Mouse (Mus musculus) heart, postnatal 0 days (tissue): ENCODE results near the gene Nup188. TPM values are rescaled to one million over a fixed set of nuclear protein-coding genes. Genes with fewer than 3 reads are reported as not detected.

Experiments
- ATAC-seq: fragments of 200-750 bp; cut with Nextera tagmentation; 2 replicates; pipeline ENCODE4 v1.8.0; 2017; ENCODE audit warnings: low read depth, moderate number of reproducible peaks, moderate library complexity; ENCODE audit not compliant: insufficient read depth
- DNase-seq: peaks from one replicate; pipeline ENCODE4 v3.0.0-alpha.2; 2016; ENCODE audit warnings: low spot score
- H3K27ac ChIP-seq: fragments of 300-500 bp; sonication (generic); 2 replicates; pipeline ENCODE4 v1.5.1; 2014; ENCODE audit warnings: low read depth, mild to moderate bottlenecking
- H3K27me3 ChIP-seq: fragments of 300-500 bp; sonication (generic); 2 replicates; pipeline ENCODE4 v1.6.1; 2014; ENCODE audit warnings: low read length, mixed read lengths; ENCODE audit not compliant: control insufficient read depth, insufficient read depth
- H3K36me3 ChIP-seq: fragments of 300-500 bp; sonication (generic); replicated peaks from 2 replicates; pipeline ENCODE4 v1.6.1; 2014; ENCODE audit warnings: low read length, mixed read lengths; ENCODE audit not compliant: control insufficient read depth, insufficient read depth
- H3K4me1 ChIP-seq: fragments of 300-500 bp; sonication (generic); 2 replicates; pipeline ENCODE4 v1.6.1; 2014; ENCODE audit warnings: antibody characterized with exemption; ENCODE audit not compliant: control insufficient read depth, insufficient read depth
- H3K4me2 ChIP-seq: fragments of 300-500 bp; sonication (generic); 2 replicates; pipeline ENCODE4 v1.6.1; 2014; ENCODE audit warnings: low read depth, mild to moderate bottlenecking, low read length, moderate library complexity
- H3K4me3 ChIP-seq: fragments of 300-500 bp; sonication (generic); 2 replicates; pipeline ENCODE4 v1.5.1; 2014; ENCODE audit warnings: low read depth, low read length
- H3K9ac ChIP-seq: fragments of 300-500 bp; sonication (generic); replicated peaks from 2 replicates; pipeline ENCODE4 v1.6.1; 2014; ENCODE audit warnings: low read depth, low read length, mixed read lengths
- H3K9me3 ChIP-seq: fragments of 300-500 bp; sonication (generic); replicated peaks from 2 replicates; pipeline ENCODE4 v1.6.1; 2016; ENCODE audit warnings: low read length; ENCODE audit not compliant: control insufficient read depth
- CTCF ChIP-seq: IDR thresholded peaks from 2 replicates; pipeline ENCODE4 v1.5.1; 2016; ENCODE audit warnings: antibody characterized with exemption, control low read depth, low read depth
- EP300 ChIP-seq: IDR thresholded peaks from 2 replicates; pipeline ENCODE4 v1.6.1; 2016; ENCODE audit warnings: antibody characterized with exemption, low read depth
- WGBS: fragments of 180-500 bp; shearing (Covaris S2); extraction: QIAGEN DNeasy Blood & Tissue Kit; methylation state at CpG from one replicate; pipeline ENCODE4 v1.1.7; 2014; 5-methylcytosine and 5-hydroxymethylcytosine counted together
- polyA plus RNA-seq: library from polyadenylated mRNA; unstranded; fragments of >200 nt; fragmentation: Nextera tagmentation; extraction: Ambion mirVana; gene quantifications from 2 replicates; pipeline ENCODE4 v1.2.1, GENCODE M21; 2015
- total RNA-seq: library from RNA; depleted of rRNA; stranded (reverse); fragments of >200 nt; gene quantifications from 2 replicates; pipeline ENCODE4 v1.2.3, GENCODE M21; 2014; ENCODE audit warnings: low replicate concordance

Gene Nup188
- total and polyA plus RNA-seq, 2 experiments from 2014 or later, result 10.5 to 24.6 TPM

DNA sequence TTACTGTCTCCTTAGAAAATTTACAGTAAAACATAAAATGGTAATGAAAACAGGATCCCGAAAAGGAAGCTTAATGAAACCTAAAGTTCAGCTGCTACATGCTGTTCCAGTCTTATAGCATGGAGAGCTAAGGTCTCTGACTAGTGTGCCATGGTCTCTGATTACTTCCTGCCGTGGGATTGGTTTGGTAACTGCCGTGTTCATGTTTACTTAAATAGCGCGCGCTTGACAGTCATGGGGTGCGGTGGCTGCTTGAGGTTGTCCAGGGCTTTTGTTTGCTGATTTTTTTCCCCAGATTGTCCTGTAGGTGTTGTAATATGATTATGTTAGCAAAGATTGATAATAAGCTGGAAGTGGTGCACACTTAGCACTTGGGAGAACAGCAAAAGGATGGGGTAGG lies 19.9 kb downstream of the Nup188 start:
- ATAC-seq, result no peak
- no peak overlapping the region for H3K9ac ChIP-seq
- no peaks in the 10 kb centered on the region for H3K27me3 ChIP-seq
- no peak for DNase-seq
- H3K27ac ChIP-seq, result no peak overlapping the region
- TF ChIP-seq CTCF (no peak), EP300 (no peak)
- no peak overlapping the region for H3K4me2 ChIP-seq
- H3K4me1 ChIP-seq, result no peaks in the 10 kb centered on the region
- H3K4me3 ChIP-seq, result no peak overlapping the region
- H3K36me3 ChIP-seq, result peaks cover 100% of the 10 kb centered on the region
- no peaks in the 10 kb centered on the region for H3K9me3 ChIP-seq
- WGBS, result 91% methylated on average over 7 of the region's 7 CpGs

- WGBS, result 82% methylated on average over 3 of the region's 3 CpGs
- Histone ChIP-seq H3K4me3 (no peak overlapping the region), H3K27ac (no peak overlapping the region), H3K9ac (no peak overlapping the region), H3K36me3 (peaks cover 97% of the 10 kb centered on the region), H3K4me2 (no peak overlapping the region), H3K9me3 (no peaks in the 10 kb centered on the region), H3K27me3 (no peaks in the 10 kb centered on the region), H3K4me1 (no peaks in the 10 kb centered on the region)
- ATAC-seq (no peak), DNase-seq (no peak)
- TF ChIP-seq EP300, result no peak
- TF ChIP-seq CTCF, result no peak
Observed at GRCm38 (mm10) chr2:30309351-30309750, 23.2 kb downstream of the Nup188 start.

- no peak for TF ChIP-seq EP300
- no peak for TF ChIP-seq CTCF
- H3K27me3 ChIP-seq, result no peaks in the 10 kb centered on the region
- H3K36me3 ChIP-seq, result peaks cover 97% of the 10 kb centered on the region
Observed at GRCm38 (mm10) chr2:30311481-30311880, 25.3 kb downstream of the Nup188 start.

DNA sequence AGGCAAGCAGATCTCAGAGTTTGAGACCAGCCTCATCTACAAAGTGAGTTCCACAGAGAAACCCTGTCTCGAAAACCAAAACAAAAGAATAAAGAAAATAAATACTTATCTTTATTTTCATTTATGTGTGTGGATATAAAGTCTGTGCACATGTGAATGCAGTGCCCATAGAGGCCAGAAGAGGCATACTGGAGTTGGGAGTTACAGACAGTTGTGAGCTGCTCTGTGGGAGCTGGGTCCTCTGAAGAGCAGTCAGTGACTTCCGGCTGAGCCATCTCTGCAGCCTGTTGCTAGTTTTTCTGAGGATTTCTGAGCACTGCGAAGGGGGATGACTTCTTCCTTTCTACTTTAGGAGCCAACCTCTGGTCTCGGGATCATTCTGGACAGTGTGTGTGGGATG lies 29.9 kb downstream of the Nup188 start:
- Histone ChIP-seq H3K4me2 (no peak overlapping the region), H3K9ac (no peak overlapping the region), H3K4me3 (no peak overlapping the region), H3K9me3 (no peaks in the 10 kb centered on the region), H3K36me3 (peaks cover 89% of the 10 kb centered on the region), H3K27me3 (no peaks in the 10 kb centered on the region), H3K4me1 (no peaks in the 10 kb centered on the region), H3K27ac (no peak overlapping the region)
- no peak for DNase-seq
- no peak for TF ChIP-seq EP300
- no peak for TF ChIP-seq CTCF
- no peak for ATAC-seq
- WGBS, result 94% methylated on average over 4 of the region's 4 CpGs

More at GRCm38 (mm10) chr2:30311481-30311880, 25.3 kb downstream of the Nup188 start:
- Histone ChIP-seq H3K9me3 (no peaks in the 10 kb centered on the region), H3K4me1 (no peaks in the 10 kb centered on the region), H3K9ac (no peak overlapping the region), H3K4me3 (no peak overlapping the region), H3K4me2 (no peak overlapping the region), H3K27ac (no peak overlapping the region)
- 86% methylated on average over 2 of the region's 2 CpGs for WGBS
- DNase-seq, result no peak
- ATAC-seq, result no peak

GRCm38 (mm10) chr2:30316955-30317354 lies 30.8 kb downstream of the Nup188 start:
- Histone ChIP-seq H3K27ac (no peak overlapping the region), H3K36me3 (peaks cover 92% of the 10 kb centered on the region), H3K4me1 (no peaks in the 10 kb centered on the region), H3K9me3 (no peaks in the 10 kb centered on the region), H3K27me3 (no peaks in the 10 kb centered on the region), H3K9ac (no peak overlapping the region), H3K4me3 (no peak overlapping the region), H3K4me2 (no peak overlapping the region)
- ATAC-seq, result no peak
- no peak for DNase-seq
- 90% methylated on average over 5 of the region's 5 CpGs for WGBS
- TF ChIP-seq EP300 (no peak), CTCF (no peak)

DNA sequence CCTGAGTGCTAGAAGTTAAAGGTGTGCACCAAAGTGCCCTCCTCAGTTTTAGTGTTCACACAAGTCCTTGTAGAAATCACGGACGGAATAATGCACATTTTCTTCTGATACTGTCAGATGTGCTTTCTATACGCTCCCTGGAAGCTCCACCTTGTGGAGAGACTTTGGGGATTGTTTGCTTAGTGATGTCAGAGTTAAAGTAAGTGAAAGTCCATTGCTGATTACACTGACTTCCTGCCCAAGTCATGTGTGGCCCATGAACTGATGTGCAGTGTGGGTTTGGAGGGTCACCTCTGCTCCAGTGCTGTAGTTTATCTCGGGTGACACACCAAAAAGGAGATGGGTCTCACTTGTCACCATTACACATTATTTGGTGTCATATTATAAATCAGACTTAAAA lies 33.1 kb downstream of the Nup188 start:
- ATAC-seq (no peak), DNase-seq (no peak)
- Histone ChIP-seq H3K4me3 (no peak overlapping the region), H3K9me3 (no peaks in the 10 kb centered on the region), H3K4me2 (no peak overlapping the region), H3K36me3 (peaks cover 92% of the 10 kb centered on the region), H3K27ac (no peak overlapping the region), H3K9ac (no peak overlapping the region), H3K4me1 (no peaks in the 10 kb centered on the region), H3K27me3 (no peaks in the 10 kb centered on the region)
- 68% methylated on average over 4 of the region's 4 CpGs for WGBS
- TF ChIP-seq CTCF (no peak), EP300 (no peak)
